Mouse (Mus musculus) MEL (cell line): ENCODE results near the gene Src. TPM values are rescaled to one million over a fixed set of nuclear protein-coding genes. Genes with fewer than 3 reads are reported as not detected.

Experiments
- DNase-seq: peaks from one replicate; pipeline ENCODE4 v3.0.0; 2011; ENCODE audit warnings: low read depth, low spot score
- H3K27ac ChIP-seq: 2 replicates; pipeline ENCODE4 v1.5.1; 2012; ENCODE audit warnings: low read depth, mild to moderate bottlenecking, control low read depth, low read length, moderate library complexity; ENCODE audit not compliant: control insufficient read depth
- H3K27me3 ChIP-seq, 2 experiments: fragments of 150-350 bp in 1 of 2; sonication (generic) in 1 of 2; 2 replicates each; pipeline ENCODE4 v1.6.1; 2012; ENCODE audit warnings: low read length in 2 of 2, mild to moderate bottlenecking in 2 of 2, improper control_type of control experiment in 1 of 2, moderate library complexity in 1 of 2; ENCODE audit not compliant: insufficient read depth in 2 of 2, control insufficient read depth in 1 of 2
- H3K36me3 ChIP-seq, 2 experiments: 2 replicates each; pipeline ENCODE4 v1.6.1; 2012 to 2014; ENCODE audit warnings: low read length in 2 of 2, improper control_type of control experiment in 1 of 2, inconsistent platforms in 1 of 2, mild to moderate bottlenecking in 1 of 2; ENCODE audit not compliant: insufficient read depth in 2 of 2, control insufficient read depth in 1 of 2
- H3K4me1 ChIP-seq, 2 experiments: fragments of 150-350 bp in 1 of 2; sonication (generic) in 1 of 2; 2 replicates each; pipeline ENCODE4 v1.6.1; 2012; ENCODE audit warnings: low read length in 2 of 2, improper control_type of control experiment in 1 of 2, mild to moderate bottlenecking in 1 of 2; ENCODE audit not compliant: insufficient read depth in 2 of 2, control insufficient read depth in 1 of 2
- H3K4me3 ChIP-seq, 2 experiments: fragments of 150-350 bp in 1 of 2; sonication (generic) in 1 of 2; 2 replicates each; pipeline ENCODE4 v1.5.1; 2012; ENCODE audit warnings: low read depth in 2 of 2, low read length in 2 of 2, mild to moderate bottlenecking in 2 of 2, moderate library complexity in 2 of 2, control low read depth in 1 of 2, improper control_type of control experiment in 1 of 2; ENCODE audit not compliant: control insufficient read depth in 1 of 2, insufficient read depth in 1 of 2
- H3K79me2 ChIP-seq: 2 replicates; pipeline ENCODE4 v1.6.1; 2012; ENCODE audit warnings: mild to moderate bottlenecking, low read length, moderate library complexity; ENCODE audit not compliant: control insufficient read depth, poor library complexity, insufficient read depth
- H3K9ac ChIP-seq: 2 replicates; pipeline ENCODE4 v1.6.1; 2012; ENCODE audit warnings: low read depth, mild to moderate bottlenecking, control low read depth, low read length, moderate library complexity; ENCODE audit not compliant: control insufficient read depth, poor library complexity, severe bottlenecking
- H3K9me3 ChIP-seq: fragments of 150-350 bp; sonication (generic); replicated peaks from 2 replicates; pipeline ENCODE4 v1.6.1; 2012; ENCODE audit warnings: mild to moderate bottlenecking, low read length, improper control_type of control experiment, moderate library complexity; ENCODE audit not compliant: insufficient read depth
- CHD1 ChIP-seq: IDR thresholded peaks from 2 replicates; pipeline ENCODE4 v1.6.1; 2012; ENCODE audit warnings: low read depth, mild to moderate bottlenecking, inconsistent platforms, low read length, improper control_type of control experiment
- E2F4 ChIP-seq: IDR thresholded peaks from 2 replicates; pipeline ENCODE4 v1.6.1; 2011; ENCODE audit warnings: low read depth, low read length, improper control_type of control experiment, borderline replicate concordance
- ELF1 ChIP-seq: IDR thresholded peaks from 2 replicates; pipeline ENCODE4 v1.6.1; 2014; ENCODE audit warnings: low read depth, mild to moderate bottlenecking, inconsistent platforms, low read length, improper control_type of control experiment, moderate library complexity
- EP300 ChIP-seq, 2 experiments: IDR thresholded peaks; 2 replicates each; pipeline ENCODE4 v1.6.1; 2011; ENCODE audit warnings: improper control_type of control experiment in 2 of 2, low read length in 2 of 2, low read depth in 1 of 2, mild to moderate bottlenecking in 1 of 2
- GABPA ChIP-seq: IDR thresholded peaks from 2 replicates; pipeline ENCODE4 v1.6.1; 2012; ENCODE audit warnings: low read depth, mild to moderate bottlenecking, inconsistent platforms, low read length, improper control_type of control experiment, moderate library complexity
- GATA1 ChIP-seq: IDR thresholded peaks from 2 replicates; pipeline ENCODE4 v1.6.1; 2011; ENCODE audit warnings: low read depth, low read length, improper control_type of control experiment
- HCFC1 ChIP-seq: IDR thresholded peaks from 2 replicates; pipeline ENCODE4 v1.6.1; 2012; ENCODE audit warnings: low read depth, mild to moderate bottlenecking, inconsistent platforms, low read length, improper control_type of control experiment, moderate library complexity
- KAT2A ChIP-seq: conservative IDR thresholded peaks from 2 replicates; pipeline ENCODE4 v1.6.1; 2012; ENCODE audit warnings: low read depth, low read length, improper control_type of control experiment, inconsistent platforms
- MAZ ChIP-seq: IDR thresholded peaks from 2 replicates; pipeline ENCODE4 v1.6.1; 2012; ENCODE audit warnings: low read depth, mild to moderate bottlenecking, inconsistent platforms, low read length, improper control_type of control experiment
- MEF2A ChIP-seq: IDR thresholded peaks from 2 replicates; pipeline ENCODE4 v1.6.1; 2014; ENCODE audit warnings: low read depth, mild to moderate bottlenecking, inconsistent platforms, low read length, improper control_type of control experiment; ENCODE audit not compliant: poor library complexity, insufficient replicate concordance, severe bottlenecking; ENCODE audit errors: extremely low read depth
- MXI1 ChIP-seq: IDR thresholded peaks from 2 replicates; pipeline ENCODE4 v1.6.1; 2011; ENCODE audit warnings: mild to moderate bottlenecking, low read depth, low read length, improper control_type of control experiment
- MYB ChIP-seq: IDR thresholded peaks from 2 replicates; pipeline ENCODE4 v1.6.1; 2011; ENCODE audit warnings: mild to moderate bottlenecking, low read depth, low read length, improper control_type of control experiment
- MYC ChIP-seq: IDR thresholded peaks from 2 replicates; pipeline ENCODE4 v1.6.1; 2011; ENCODE audit warnings: low read depth, mild to moderate bottlenecking, low read length, improper control_type of control experiment, moderate library complexity
- POLR2A ChIP-seq, 2 experiments: IDR thresholded peaks; 2 replicates each; pipeline ENCODE4 v1.6.1; 2011 to 2012; ENCODE audit warnings: low read length in 2 of 2, mild to moderate bottlenecking in 2 of 2, control low read depth in 1 of 2, improper control_type of control experiment in 1 of 2, low read depth in 1 of 2, moderate library complexity in 1 of 2; ENCODE audit not compliant: control insufficient read depth in 1 of 2, insufficient read depth in 1 of 2, poor library complexity in 1 of 2
- POLR2AphosphoS2 ChIP-seq: IDR thresholded peaks from 2 replicates; pipeline ENCODE4 v1.6.1; 2011; ENCODE audit warnings: low read length, improper control_type of control experiment
- SIN3A ChIP-seq: IDR thresholded peaks from 2 replicates; pipeline ENCODE4 v1.6.1; 2012; ENCODE audit warnings: low read length, improper control_type of control experiment, inconsistent platforms
- SMC3 ChIP-seq: IDR thresholded peaks from 2 replicates; pipeline ENCODE4 v1.6.1; 2011; ENCODE audit warnings: low read depth, low read length, improper control_type of control experiment
- TAL1 ChIP-seq: IDR thresholded peaks from 2 replicates; pipeline ENCODE4 v1.6.1; 2012; ENCODE audit warnings: mild to moderate bottlenecking, inconsistent platforms, low read length, moderate library complexity, mixed read lengths
- ZC3H11A ChIP-seq: IDR thresholded peaks from 2 replicates; pipeline ENCODE4 v1.6.1; 2012; ENCODE audit warnings: low read depth, mild to moderate bottlenecking, inconsistent platforms, low read length, improper control_type of control experiment
- ZKSCAN1 ChIP-seq: IDR thresholded peaks from 2 replicates; pipeline ENCODE4 v1.6.1; 2012; ENCODE audit warnings: low read depth, mild to moderate bottlenecking, inconsistent platforms, low read length, improper control_type of control experiment, moderate library complexity
- ZMIZ1 ChIP-seq: IDR thresholded peaks from 2 replicates; pipeline ENCODE4 v1.6.1; 2012; ENCODE audit warnings: low read depth, mild to moderate bottlenecking, inconsistent platforms, low read length, improper control_type of control experiment, moderate library complexity
- ZNF384 ChIP-seq: IDR thresholded peaks from 2 replicates; pipeline ENCODE4 v1.6.1; 2012; ENCODE audit warnings: low read depth, mild to moderate bottlenecking, inconsistent platforms, low read length, improper control_type of control experiment
- polyA plus RNA-seq, 2 experiments: library from polyadenylated mRNA; stranded (reverse) in 1 of 2; unstranded in 1 of 2; fragments of >175 nt in 1 of 2; fragments of >200 nt in 1 of 2; gene quantifications; 2 replicates each; pipeline versions ENCODE4 v1.2.1 to v1.2.4; 2012; ENCODE audit warnings: low replicate concordance in 2 of 2, low read depth in 1 of 2; ENCODE audit not compliant: insufficient read length in 2 of 2, insufficient read depth in 1 of 2, missing spikeins in 1 of 2
- total RNA-seq: library from RNA; depleted of rRNA; stranded (reverse); fragments of 300-350 nt; gene quantifications from 2 replicates; pipeline ENCODE4 v1.2.3, GENCODE M21; 2012

The Src gene
- total and polyA plus RNA-seq, 3 experiments = 0.23 to 4.2 TPM; not detected in 1

DNA sequence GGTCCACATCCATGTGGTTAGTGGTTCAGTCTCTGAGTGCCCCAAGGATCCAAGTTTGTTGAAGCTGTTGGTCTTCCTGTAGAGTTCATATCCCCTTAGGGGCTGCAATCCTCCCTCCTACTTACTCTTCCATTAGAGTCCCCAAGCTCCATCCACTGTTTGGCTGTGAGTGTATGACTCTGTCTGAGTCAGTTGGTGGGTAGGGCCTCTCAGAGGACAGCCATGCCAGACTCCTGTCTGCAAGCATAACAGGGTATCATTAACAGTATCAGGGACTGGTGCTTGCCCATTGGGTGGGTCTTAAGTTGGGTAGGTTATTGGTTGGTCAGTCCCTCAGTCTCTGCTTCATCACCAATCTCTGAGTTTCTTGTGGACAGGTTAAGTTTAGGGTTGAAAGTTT lies 1.3 kb downstream of the Src start:
- H3K27ac ChIP-seq = no peak overlapping the region
- peaks cover 0 to 4% of the 10 kb centered on the region in 2 experiments; a peak in 1 of 4 replicates for H3K27me3 ChIP-seq
- no peak overlapping the region for H3K9ac ChIP-seq
- H3K4me1 ChIP-seq = no peaks in the 10 kb centered on the region
- H3K4me3 ChIP-seq = no peak overlapping the region
- H3K9me3 ChIP-seq = no peaks in the 10 kb centered on the region
- no peak for DNase-seq
- TF ChIP-seq CHD1 (no peak), MXI1 (no peak), MYB (no peak), E2F4 (no peak)
- TF ChIP-seq, all 39 proteins: peak for 0
- no peaks in the 10 kb centered on the region for H3K36me3 ChIP-seq
- no peaks in the 10 kb centered on the region for H3K79me2 ChIP-seq

- DNase-seq = no peak
- Histone ChIP-seq H3K9ac (no peak overlapping the region), H3K27ac (no peak overlapping the region), H3K9me3 (no peaks in the 10 kb centered on the region), H3K79me2 (no peaks in the 10 kb centered on the region), H3K4me1 (no peaks in the 10 kb centered on the region), H3K27me3 (peaks cover 0 to 5% of the 10 kb centered on the region in 2 experiments; a peak in 1 of 4 replicates), H3K36me3 (no peaks in the 10 kb centered on the region), H3K4me3 (no peak overlapping the region)
- no peak for TF ChIP-seq HCFC1
- no peak for TF ChIP-seq MYC
- TF ChIP-seq MAZ = no peak
- TF ChIP-seq POLR2A (IDR thresholded peaks at IDR 0.05; ENCODE audit: control insufficient read depth in 1 of 2, insufficient read depth in 1 of 2, low read depth in 1 of 2, low read length in 2 of 2, poor library complexity in 1 of 2) = no peak
- TF ChIP-seq EP300 (IDR thresholded peaks at IDR 0.05; ENCODE audit: low read depth in 1 of 2, low read length in 2 of 2) = no peak
- no peak for TF ChIP-seq MEF2A
- no peak for TF ChIP-seq SIN3A
- no peak for TF ChIP-seq ELF1
- no peak for TF ChIP-seq SMC3
- no peak for TF ChIP-seq MXI1
- no peak for TF ChIP-seq ZMIZ1
- TF ChIP-seq POLR2AphosphoS2 = no peak
- TF ChIP-seq TAL1 = no peak
- TF ChIP-seq ZC3H11A = no peak
- TF ChIP-seq GATA1 = no peak
- no peak for TF ChIP-seq ZNF384
- no peak for TF ChIP-seq ZKSCAN1
- no peak for TF ChIP-seq KAT2A
- TF ChIP-seq GABPA = no peak
These were observed 2.2 kb downstream of the Src start for GRCm38 (mm10) chr2:157420404-157420803.
